Mouse (Mus musculus): ENCODE data around the gene Olfr890.
A peak's percentile ranks its signal among the peaks of the same experiment; 100 is the strongest.

The Olfr890 gene

DNA sequence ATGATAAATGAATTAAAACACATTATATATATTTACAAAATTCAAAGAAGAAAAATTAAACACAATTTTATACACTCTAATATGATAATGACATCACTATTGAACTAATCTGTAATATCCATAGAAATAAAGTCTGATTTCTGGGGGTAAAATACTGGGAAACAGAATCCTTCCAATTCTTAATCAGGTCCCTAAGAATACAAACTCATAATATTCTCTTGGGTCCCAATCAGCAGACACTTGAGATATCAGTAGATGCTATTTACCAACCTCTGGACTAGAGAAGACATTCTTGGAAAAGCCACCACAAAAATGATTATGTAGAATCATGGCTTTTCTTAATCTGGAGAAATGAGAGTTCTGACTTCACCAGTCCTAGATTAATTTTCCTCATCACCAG, at the start of gene Olfr890:
Olfr890 (plus strand) TSS at position 301 of the 400 bp plus-strand sequence.
- DNase-seq (ENCODE audit: low read depth, low spot score), result no peak

- no peak for DNase-seq (ENCODE audit: low read depth, low spot score)
These were observed 34.5 kb upstream of the Olfr890 start, which contains the start of gene Olfr888 for GRCm38 (mm10) chr9:38107828-38108227. TSS of gene Olfr888 (plus strand) at chr9:38108128.

GRCm38 (mm10) chr9:38114898-38115297, 27.4 kb upstream of the Olfr890 start, which contains the start of gene Olfr889:
TSS of gene Olfr889 (plus strand) at chr9:38115198.
- DNase-seq (ENCODE audit: low read depth, low spot score), result no peak

- DNase-seq (ENCODE audit: low read depth, low spot score), result peak; percentile 60
These were observed 26.0 kb downstream of the Olfr890 start for GRCm38 (mm10) chr9:38168341-38168740.

GRCm38 (mm10) chr9:38180721-38181120, 38.4 kb downstream of the Olfr890 start, which contains the start of gene Olfr891:
TSS of gene Olfr891 (minus strand) at chr9:38180821.
- no peak for DNase-seq (ENCODE audit: low read depth, low spot score)
